Mouse (Mus musculus): ENCODE measurements at regions not wholly inside any gene's neighbourhood (a gene's known extent, or its start where the extent isn't known, plus 50 kb on each side); places are given as distances from the start of the nearest gene placed in this dataset.

DNA sequence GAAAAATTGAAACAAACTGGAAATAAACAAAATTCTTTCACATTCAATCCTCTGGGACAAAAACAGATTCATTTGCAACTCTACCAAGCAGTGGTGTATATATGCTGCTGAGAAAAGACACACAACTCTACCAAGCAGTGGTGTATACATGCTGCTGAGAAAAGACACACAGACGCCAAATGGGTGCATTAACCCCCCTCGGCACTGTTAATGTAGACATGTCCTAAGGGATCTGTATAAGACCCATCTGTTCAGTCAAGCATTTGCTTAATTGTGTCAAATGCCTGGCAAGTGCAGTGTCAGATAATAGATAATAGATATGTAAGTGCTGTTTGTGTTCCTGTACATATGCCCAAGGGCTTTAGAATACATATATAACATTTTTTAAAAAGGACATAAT is 1035.2 kb upstream of the B3galt2 start:
- Histone ChIP-seq H3K27ac (no peak overlapping the region), H3K9me3 (no peaks in the 10 kb centered on the region), H3K36me3 (no peaks in the 10 kb centered on the region), H3K4me3 (replicated peaks) (no peak overlapping the region), H3K9ac (replicated peaks) (no peak overlapping the region), H3K27me3 (no peaks in the 10 kb centered on the region), H3K4me2 (no peak overlapping the region), H3K4me1 (replicated peaks) (no peaks in the 10 kb centered on the region)
- no peak for ATAC-seq (ENCODE audit: insufficient number of reproducible peaks, insufficient read depth, low FRiP score, low TSS enrichment, low read depth)
- 75% methylated on average over 2 of the region's 2 CpGs for WGBS

DNA sequence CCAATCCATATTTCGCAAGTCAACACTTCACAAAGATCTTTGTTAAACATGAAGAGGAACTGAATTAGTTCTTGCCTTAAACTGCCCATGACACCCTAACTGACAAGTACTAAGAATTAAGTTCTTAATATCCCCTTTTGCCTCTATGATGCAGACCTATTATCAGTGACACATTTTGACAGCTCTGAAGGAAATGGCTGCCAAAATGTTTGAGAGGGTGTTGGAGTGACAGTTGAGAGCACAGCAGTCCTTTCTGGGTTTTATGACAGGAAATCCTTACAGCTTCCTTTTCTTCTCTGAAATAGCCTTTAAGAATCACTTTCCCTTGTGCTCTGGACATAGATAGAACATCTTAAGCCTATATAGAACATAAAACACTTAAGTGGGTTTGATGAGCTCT is 1034.4 kb upstream of the B3galt2 start:
- Histone ChIP-seq H3K4me2 (no peak overlapping the region), H3K27ac (no peak overlapping the region), H3K9ac (replicated peaks) (no peak overlapping the region), H3K27me3 (no peaks in the 10 kb centered on the region), H3K36me3 (no peaks in the 10 kb centered on the region), H3K4me3 (replicated peaks) (no peak overlapping the region), H3K9me3 (no peaks in the 10 kb centered on the region), H3K4me1 (replicated peaks) (no peaks in the 10 kb centered on the region)
- 87% methylated on average over 1 of the region's 1 CpGs for WGBS
- ATAC-seq (ENCODE audit: insufficient number of reproducible peaks, insufficient read depth, low FRiP score, low TSS enrichment, low read depth), result no peak

- Histone ChIP-seq H3K4me1 (replicated peaks) (no peaks in the 10 kb centered on the region), H3K4me2 (no peak overlapping the region), H3K27ac (no peak overlapping the region), H3K36me3 (no peaks in the 10 kb centered on the region), H3K27me3 (no peaks in the 10 kb centered on the region), H3K9ac (replicated peaks) (no peak overlapping the region), H3K4me3 (replicated peaks) (no peak overlapping the region), H3K9me3 (no peaks in the 10 kb centered on the region)
- ATAC-seq (ENCODE audit: insufficient number of reproducible peaks, insufficient read depth, low FRiP score, low TSS enrichment, low read depth), result no peak
- WGBS, result 88% methylated on average over 2 of the region's 2 CpGs
These were observed 1019.0 kb upstream of the B3galt2 start for GRCm38 (mm10) chr1:142621464-142621863.

- Histone ChIP-seq H3K27ac (no peak overlapping the region), H3K36me3 (no peaks in the 10 kb centered on the region), H3K9ac (replicated peaks) (no peak overlapping the region), H3K4me2 (no peak overlapping the region), H3K9me3 (no peaks in the 10 kb centered on the region), H3K4me1 (replicated peaks) (no peaks in the 10 kb centered on the region), H3K4me3 (replicated peaks) (no peak overlapping the region), H3K27me3 (no peaks in the 10 kb centered on the region)
- 75% methylated on average over 4 of the region's 4 CpGs for WGBS
- no peak for ATAC-seq (ENCODE audit: insufficient number of reproducible peaks, insufficient read depth, low FRiP score, low TSS enrichment, low read depth)
These were observed 1016.2 kb upstream of the B3galt2 start for GRCm38 (mm10) chr1:142624303-142624702.

- no peaks in the 10 kb centered on the region for H3K9me3 ChIP-seq
These were observed 985.2 kb upstream of the B3galt2 start for GRCm38 (mm10) chr1:142655289-142655688.

DNA sequence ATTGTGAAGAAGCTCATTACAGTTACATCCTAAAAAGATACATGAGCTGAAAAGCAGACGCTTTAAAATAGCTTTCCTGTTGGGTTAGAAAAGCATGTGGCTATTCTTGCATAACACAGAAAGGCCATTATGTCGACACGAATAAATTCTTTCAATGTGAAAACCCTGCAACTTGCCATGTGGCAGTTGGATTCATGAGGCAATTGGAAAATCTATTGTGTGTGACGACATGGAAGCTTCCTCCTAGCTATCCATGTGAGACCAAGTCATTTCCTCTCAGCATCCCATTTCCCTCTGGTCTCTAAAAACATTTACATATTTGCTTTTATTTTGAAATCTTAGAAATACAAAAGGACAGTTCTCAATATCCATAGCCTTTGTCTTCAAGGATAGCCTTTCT is 975.2 kb upstream of the B3galt2 start:
- ATAC-seq (ENCODE audit: insufficient number of reproducible peaks, insufficient read depth, low FRiP score, low TSS enrichment, low read depth), result no peak

More at GRCm38 (mm10) chr1:142655289-142655688, 985.2 kb upstream of the B3galt2 start:
- Histone ChIP-seq H3K4me3 (replicated peaks) (no peak overlapping the region), H3K36me3 (no peaks in the 10 kb centered on the region), H3K27me3 (no peaks in the 10 kb centered on the region), H3K27ac (no peak overlapping the region), H3K4me2 (no peak overlapping the region), H3K9ac (replicated peaks) (no peak overlapping the region), H3K4me1 (replicated peaks) (no peaks in the 10 kb centered on the region)
- 89% methylated on average over 2 of the region's 2 CpGs for WGBS
- ATAC-seq (ENCODE audit: insufficient number of reproducible peaks, insufficient read depth, low FRiP score, low TSS enrichment, low read depth), result no peak

DNA sequence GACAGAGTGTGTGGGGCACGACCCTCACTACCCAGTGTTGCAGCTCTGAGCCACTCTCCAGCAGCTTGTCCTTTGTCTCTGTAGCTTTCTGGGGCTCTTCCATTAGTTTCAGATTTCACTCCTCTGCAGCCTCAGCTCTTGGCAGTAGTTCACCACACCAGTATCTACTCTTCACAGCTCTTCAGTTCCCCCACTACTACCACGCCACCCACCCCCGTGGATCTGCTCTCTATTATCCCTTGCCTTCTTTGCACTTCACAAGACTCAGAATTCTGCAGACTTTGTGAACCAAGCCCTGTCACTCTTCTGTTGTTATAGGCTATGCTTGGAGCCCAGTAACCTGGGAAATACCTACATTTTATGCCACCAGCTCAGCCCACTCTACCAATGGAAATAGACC is 960.5 kb upstream of the B3galt2 start:
- H3K4me3 ChIP-seq (replicated peaks), result no peak overlapping the region
- ATAC-seq (ENCODE audit: insufficient number of reproducible peaks, insufficient read depth, low FRiP score, low TSS enrichment, low read depth), result no peak
- no peak overlapping the region for H3K27ac ChIP-seq
- H3K36me3 ChIP-seq, result no peaks in the 10 kb centered on the region
- WGBS, result 76% methylated on average over 3 of the region's 3 CpGs
- no peaks in the 10 kb centered on the region for H3K9me3 ChIP-seq
- no peak overlapping the region for H3K4me2 ChIP-seq
- H3K27me3 ChIP-seq, result no peaks in the 10 kb centered on the region
- H3K4me1 ChIP-seq (replicated peaks), result no peaks in the 10 kb centered on the region
- no peak overlapping the region for H3K9ac ChIP-seq (replicated peaks)

More for the DNA sequence above, 975.2 kb upstream of the B3galt2 start:
- no peak overlapping the region for H3K27ac ChIP-seq
- H3K4me1 ChIP-seq (replicated peaks), result no peaks in the 10 kb centered on the region
- H3K4me2 ChIP-seq, result no peak overlapping the region
- no peaks in the 10 kb centered on the region for H3K36me3 ChIP-seq
- no peak overlapping the region for H3K9ac ChIP-seq (replicated peaks)
- H3K9me3 ChIP-seq, result no peaks in the 10 kb centered on the region
- no peak overlapping the region for H3K4me3 ChIP-seq (replicated peaks)
- H3K27me3 ChIP-seq, result no peaks in the 10 kb centered on the region
- WGBS, result 81% methylated on average over 4 of the region's 4 CpGs

DNA sequence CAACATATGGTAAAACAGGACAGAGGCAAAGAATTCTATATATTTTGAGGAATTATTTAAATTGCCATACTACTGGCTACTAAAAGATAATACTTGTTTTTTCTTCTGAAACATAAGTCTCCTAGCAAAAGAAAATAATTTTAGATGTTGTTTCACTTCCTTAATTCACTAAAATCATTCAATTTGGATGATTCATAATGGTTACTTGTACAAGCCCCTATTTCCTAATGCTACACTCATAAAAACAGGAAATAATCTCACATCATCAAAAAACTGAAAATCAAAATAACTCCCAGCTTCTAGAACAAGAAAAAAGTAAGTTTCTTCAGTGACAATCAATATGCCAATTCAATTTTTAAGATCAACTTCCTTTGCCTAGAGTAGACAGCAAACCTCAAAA is 951.6 kb upstream of the B3galt2 start:
- Histone ChIP-seq H3K36me3 (no peaks in the 10 kb centered on the region), H3K27ac (no peak overlapping the region), H3K9ac (replicated peaks) (no peak overlapping the region), H3K4me3 (replicated peaks) (no peak overlapping the region), H3K4me2 (no peak overlapping the region), H3K27me3 (no peaks in the 10 kb centered on the region), H3K9me3 (no peaks in the 10 kb centered on the region), H3K4me1 (replicated peaks) (no peaks in the 10 kb centered on the region)
- no peak for ATAC-seq (ENCODE audit: insufficient number of reproducible peaks, insufficient read depth, low FRiP score, low TSS enrichment, low read depth)

DNA sequence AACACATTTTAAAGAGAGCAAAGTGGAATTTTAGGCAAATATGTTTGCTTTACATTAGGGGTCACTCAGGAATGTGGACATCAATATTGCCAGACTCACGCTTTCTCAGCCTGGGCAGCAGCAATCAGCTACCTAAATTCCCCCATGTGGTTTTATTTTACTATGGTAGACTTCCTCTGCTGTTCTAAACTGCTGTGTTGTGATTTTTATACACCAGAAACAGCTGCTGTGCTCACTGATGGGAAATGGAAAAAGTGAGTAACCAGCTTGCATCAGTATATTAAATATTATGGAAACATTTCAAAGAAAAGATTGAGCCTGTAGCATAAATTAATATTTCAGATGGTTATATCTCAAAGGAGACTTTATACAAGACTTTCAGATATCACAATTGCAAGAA is 945.3 kb upstream of the B3galt2 start:
- H3K4me1 ChIP-seq (replicated peaks), result no peaks in the 10 kb centered on the region
- H3K36me3 ChIP-seq, result no peaks in the 10 kb centered on the region
- peak; percentile 47; the same call in 1 of the 2 replicates for ATAC-seq (ENCODE audit: insufficient number of reproducible peaks, insufficient read depth, low FRiP score, low TSS enrichment, low read depth)
- H3K9ac ChIP-seq (replicated peaks), result no peak overlapping the region
- no peak overlapping the region for H3K4me3 ChIP-seq (replicated peaks)
- H3K27me3 ChIP-seq, result no peaks in the 10 kb centered on the region
- H3K27ac ChIP-seq, result no peak overlapping the region
- no peak overlapping the region for H3K4me2 ChIP-seq
- H3K9me3 ChIP-seq, result no peaks in the 10 kb centered on the region
- 23% methylated on average over 1 of the region's 1 CpGs for WGBS

DNA sequence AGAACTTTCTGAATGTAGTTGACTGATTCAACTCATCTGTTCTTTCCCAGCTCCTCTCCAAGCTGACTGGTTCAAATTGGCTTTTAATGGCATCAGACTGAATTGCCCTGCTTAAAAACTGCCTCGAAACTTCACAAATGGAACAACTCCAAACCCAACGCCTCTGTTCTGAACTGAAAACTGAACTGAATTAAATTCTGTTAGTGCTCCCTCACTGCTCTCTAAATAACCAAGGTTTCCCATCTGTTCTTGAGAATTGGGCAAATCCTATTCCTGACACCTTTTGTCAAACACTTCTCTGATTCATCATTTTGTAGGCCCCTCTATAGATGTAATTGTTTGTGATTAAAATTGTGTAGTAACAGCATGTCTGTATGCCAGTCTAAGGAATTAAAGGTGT is 932.2 kb upstream of the B3galt2 start:
- Histone ChIP-seq H3K4me1 (replicated peaks) (no peaks in the 10 kb centered on the region), H3K36me3 (no peaks in the 10 kb centered on the region), H3K9me3 (no peaks in the 10 kb centered on the region), H3K9ac (replicated peaks) (no peak overlapping the region), H3K4me2 (no peak overlapping the region), H3K4me3 (replicated peaks) (no peak overlapping the region), H3K27ac (no peak overlapping the region), H3K27me3 (no peaks in the 10 kb centered on the region)
- 75% methylated on average over 2 of the region's 2 CpGs for WGBS
- ATAC-seq (ENCODE audit: insufficient number of reproducible peaks, insufficient read depth, low FRiP score, low TSS enrichment, low read depth), result no peak

DNA sequence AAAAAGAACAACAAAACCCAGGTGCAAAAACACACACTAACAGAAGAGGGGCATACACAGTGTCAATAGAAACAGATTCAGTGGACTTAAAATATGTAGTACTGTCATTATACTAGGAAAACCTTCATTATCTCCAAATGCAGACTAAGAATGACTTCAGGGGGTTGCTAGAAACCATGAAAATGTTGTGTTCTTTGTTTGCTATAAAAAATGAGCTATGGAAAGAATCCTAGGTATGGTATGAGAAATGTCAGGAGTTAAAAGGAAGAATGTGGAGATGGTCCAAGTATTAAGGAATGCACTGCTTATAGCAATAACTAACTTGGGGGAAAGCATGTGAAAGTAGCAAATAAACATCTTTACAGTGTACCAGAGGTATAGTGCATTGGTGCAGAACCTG is 910.2 kb upstream of the B3galt2 start:
- Histone ChIP-seq H3K36me3 (no peaks in the 10 kb centered on the region), H3K9me3 (no peaks in the 10 kb centered on the region), H3K27ac (no peak overlapping the region), H3K4me3 (replicated peaks) (no peak overlapping the region), H3K9ac (replicated peaks) (no peak overlapping the region), H3K4me2 (no peak overlapping the region), H3K4me1 (replicated peaks) (no peaks in the 10 kb centered on the region), H3K27me3 (no peaks in the 10 kb centered on the region)
- no peak for ATAC-seq (ENCODE audit: insufficient number of reproducible peaks, insufficient read depth, low FRiP score, low TSS enrichment, low read depth)

- Histone ChIP-seq H3K36me3 (no peaks in the 10 kb centered on the region), H3K4me2 (no peak overlapping the region), H3K27ac (no peak overlapping the region), H3K9ac (replicated peaks) (no peak overlapping the region), H3K4me3 (replicated peaks) (no peak overlapping the region), H3K4me1 (replicated peaks) (no peaks in the 10 kb centered on the region), H3K27me3 (no peaks in the 10 kb centered on the region), H3K9me3 (no peaks in the 10 kb centered on the region)
- ATAC-seq (ENCODE audit: insufficient number of reproducible peaks, insufficient read depth, low FRiP score, low TSS enrichment, low read depth), result no peak
These were observed 906.4 kb upstream of the B3galt2 start for GRCm38 (mm10) chr1:142734108-142734507.
